Mouse (Mus musculus) neural tube, embryonic 10.5 days (tissue): Measurements from ENCODE around the gene Ficd.

Experiments used
- DNase-seq: peaks from one replicate; pipeline ENCODE4 v3.0.0-alpha.2; 2017; ENCODE audit warnings: low spot score; ENCODE audit errors: extremely low spot score

Ficd gene

DNA sequence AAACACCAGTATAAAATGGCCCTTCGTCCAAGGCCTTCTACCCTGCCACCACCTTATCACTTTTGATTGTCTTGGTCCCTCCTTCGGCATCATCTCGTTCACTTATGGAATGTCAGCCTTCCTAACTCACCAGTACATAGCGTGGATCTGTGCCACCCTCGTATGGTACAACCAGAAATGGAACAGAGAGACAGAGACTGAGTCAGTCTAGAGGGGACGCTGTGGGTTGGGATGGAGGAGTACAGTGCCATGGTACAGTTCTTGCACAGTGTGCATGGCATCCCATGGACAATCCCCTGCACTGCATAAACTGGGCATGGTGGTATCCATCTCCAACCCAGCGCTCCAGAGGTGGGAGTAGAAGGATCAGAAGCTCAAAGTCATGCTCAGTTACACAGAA is 6.9 kb upstream of the Ficd start:
- DNase-seq: no peak

DNA sequence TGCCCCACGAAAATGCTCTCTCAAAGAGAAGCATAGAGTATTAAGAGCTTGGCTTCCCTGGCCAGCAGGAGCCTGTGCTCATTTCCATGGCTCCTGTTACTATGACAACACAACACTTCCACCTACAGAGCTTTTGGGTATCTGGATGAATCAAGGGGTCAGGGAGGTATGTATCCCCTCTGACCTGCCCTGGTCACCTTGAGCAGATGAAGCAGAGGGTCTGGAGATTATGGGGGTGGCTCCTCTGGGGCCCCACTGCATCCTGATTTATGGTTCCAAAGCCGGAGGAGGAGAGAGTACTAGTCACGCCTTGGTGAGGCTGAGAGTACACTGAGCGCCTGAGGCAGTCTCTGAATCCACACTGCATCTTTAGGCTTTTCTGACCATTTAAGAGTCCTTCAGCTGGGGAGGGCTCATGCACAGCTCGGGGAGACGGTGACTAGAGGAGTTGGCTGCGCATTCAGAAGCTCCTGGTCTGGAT is 4.9 kb upstream of the Ficd start:
- no peak for DNase-seq

DNA sequence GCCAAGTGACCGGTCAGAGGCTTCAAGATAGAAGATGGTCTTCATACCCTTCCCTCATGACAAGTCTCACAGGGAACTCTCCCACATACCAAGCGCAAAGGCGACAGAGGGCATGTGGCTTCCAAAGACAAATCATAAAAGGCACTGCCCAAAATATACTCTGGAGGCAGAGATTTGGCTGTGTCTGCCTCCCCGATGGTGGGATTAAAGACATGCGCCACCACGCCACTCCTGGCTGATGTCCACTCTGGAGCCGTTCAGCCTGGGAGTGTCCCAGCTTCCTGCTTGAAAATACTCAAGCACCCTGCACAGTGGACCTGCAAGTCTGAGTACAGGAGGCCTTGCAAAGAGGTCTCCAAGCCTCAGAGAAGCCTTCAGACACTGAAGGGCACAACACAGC is 4.4 kb upstream of the Ficd start:
- no peak for DNase-seq

DNA sequence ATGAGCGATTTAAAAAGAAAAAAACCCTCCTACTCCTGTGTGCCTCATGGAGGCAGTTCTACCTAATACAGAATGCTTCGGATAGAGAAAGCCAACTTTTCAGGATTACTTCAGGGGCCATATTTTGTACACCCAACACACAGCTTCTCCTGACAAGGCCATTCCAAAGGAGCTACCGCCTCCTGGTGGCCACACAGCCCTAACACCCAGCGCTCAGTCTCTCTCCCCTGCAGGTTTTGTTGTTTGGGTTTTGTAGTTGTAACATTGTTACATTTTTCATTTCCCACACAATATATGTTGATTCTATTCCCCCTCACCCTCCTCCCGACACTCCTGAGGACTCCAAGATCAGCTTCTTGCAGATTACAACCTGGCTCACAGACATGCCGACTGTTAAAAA is 3.4 kb upstream of the Ficd start:
- peak; percentile 59 for DNase-seq

DNA sequence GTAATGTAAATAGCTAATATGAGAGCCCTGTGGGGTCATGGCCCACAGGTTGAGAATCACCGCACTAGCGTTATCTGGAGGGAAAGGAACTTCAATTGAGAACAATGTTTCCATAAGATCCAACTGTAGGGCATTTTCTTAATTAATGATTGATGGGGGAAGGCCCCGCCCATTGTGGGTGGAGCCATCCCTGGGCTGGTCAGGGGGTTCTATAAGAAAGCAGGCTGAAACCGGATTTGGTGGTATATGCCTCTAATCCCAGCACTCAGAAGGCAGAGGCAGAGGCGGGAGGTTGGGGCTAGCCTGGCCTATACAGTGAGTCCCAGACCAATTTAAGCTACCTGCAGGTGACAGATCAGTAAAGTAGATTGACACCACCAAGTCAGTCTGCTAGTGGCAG is 1.2 kb upstream of the Ficd start:
- no peak for DNase-seq

DNA sequence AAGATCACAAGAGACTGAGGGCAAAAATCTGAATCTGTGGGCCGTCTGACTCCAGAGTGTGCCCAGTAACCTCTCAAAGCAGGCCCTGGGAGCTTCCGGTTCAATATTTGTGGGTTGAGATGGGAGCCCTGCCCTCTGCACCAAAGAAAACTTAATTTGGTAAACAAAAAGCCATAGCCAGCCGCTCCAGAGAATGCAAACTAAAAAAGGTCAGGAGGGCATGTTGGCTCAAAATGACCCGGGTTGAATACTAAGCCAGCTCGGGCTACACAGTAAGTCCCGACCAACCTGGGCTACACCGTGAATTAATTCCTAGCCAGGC is 619 bp upstream of the Ficd start:
- DNase-seq: no peak

DNA sequence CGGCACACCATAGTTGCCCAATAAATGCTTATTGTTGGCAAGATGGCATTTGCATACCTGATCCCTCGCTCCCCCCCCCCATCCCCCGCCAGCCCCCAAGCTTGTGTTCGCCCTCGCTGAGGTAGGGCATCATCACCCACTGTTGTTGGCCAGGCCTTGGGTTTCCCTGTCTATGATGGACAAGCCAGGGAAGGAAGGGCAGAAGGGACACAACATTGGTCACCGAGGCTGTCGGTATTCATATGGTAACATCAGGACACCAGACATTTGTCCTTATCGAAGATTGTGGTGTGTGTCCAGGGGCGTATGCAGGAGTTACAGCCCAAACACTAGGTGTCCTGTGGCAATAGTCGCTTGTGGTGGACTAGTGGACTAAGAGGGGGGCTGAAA is 505 bp downstream of the Ficd start:
- no peak for DNase-seq

DNA sequence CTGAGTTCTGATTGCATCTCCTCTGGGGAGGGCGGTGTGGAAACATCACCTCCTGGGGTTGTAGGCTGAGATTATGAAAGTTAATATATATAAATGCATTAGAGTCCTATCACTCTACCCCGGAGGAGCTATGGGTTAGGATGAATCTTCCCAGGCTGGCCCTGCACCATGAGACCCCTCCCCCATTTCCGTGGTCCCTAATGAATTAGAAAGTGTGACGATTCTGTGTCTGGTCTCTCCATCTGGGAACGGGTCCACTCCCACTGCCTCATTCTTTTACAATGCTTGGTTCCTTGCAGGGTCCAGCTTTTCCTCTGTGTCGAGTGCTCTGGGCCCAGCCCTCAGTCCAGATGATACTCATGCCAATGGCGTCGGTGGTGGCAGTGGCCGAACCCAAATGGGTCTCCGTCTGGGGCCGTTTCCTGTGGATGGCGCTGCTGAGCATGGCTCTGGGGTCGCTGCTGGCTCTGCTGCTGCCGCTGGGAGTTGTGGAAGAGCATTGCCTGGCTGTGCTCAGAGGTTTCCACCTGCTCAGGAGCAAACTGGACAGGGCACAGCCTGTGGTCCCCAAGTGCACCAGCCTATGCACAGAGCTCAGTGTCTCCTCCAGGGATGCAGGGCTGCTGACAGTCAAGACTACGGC is 1.0 kb downstream of the Ficd start:
- DNase-seq: no peak

DNA sequence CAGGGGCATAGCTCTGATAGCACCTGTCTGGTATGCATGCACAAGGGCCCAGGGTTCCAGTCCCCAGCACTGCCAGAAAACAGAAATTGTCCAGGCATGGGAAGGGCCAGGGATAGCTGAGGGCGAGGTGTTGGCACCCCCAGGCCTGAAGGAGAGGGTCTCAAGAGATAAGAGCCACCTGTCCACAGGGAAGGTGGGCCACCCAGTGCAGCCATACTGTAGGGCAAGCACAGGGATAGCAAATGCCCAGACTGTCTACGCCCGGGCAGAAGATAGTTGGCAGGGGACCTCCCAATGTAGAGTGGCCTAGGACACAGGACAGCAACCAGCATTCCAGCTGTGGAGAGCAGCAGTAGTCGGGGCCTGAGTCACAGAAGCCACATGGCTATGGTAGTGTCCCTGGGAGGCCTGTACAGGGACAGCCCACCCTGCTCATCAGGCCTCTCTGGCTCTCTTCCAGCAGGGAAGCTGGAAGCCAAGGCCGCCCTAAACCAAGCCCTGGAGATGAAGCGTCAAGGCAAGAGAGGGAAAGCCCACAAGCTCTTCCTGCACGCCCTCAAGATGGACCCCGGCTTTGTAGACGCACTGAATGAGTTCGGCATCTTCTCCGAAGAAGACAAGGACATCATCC is 2.1 kb downstream of the Ficd start:
- DNase-seq: no peak

DNA sequence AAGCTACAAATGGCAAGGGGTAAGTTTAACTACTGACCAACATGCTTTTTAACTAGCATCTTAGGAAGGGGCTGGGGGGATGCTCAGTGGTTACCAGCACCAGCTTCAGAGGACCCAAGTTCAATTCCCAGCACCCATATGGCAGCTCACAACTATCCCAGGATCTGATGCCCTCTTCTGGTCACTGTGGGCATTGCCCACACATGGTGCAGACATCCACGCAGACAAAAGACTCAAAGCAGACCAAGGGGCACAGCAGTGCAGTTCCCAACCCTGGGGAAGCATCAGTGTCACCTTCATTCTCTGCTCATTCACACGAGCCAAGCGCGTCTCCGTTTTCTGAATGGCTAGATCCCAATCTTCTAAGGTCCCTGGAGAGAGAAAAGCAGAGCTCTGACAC is 12.0 kb downstream of the Ficd start:
- no peak for DNase-seq

DNA sequence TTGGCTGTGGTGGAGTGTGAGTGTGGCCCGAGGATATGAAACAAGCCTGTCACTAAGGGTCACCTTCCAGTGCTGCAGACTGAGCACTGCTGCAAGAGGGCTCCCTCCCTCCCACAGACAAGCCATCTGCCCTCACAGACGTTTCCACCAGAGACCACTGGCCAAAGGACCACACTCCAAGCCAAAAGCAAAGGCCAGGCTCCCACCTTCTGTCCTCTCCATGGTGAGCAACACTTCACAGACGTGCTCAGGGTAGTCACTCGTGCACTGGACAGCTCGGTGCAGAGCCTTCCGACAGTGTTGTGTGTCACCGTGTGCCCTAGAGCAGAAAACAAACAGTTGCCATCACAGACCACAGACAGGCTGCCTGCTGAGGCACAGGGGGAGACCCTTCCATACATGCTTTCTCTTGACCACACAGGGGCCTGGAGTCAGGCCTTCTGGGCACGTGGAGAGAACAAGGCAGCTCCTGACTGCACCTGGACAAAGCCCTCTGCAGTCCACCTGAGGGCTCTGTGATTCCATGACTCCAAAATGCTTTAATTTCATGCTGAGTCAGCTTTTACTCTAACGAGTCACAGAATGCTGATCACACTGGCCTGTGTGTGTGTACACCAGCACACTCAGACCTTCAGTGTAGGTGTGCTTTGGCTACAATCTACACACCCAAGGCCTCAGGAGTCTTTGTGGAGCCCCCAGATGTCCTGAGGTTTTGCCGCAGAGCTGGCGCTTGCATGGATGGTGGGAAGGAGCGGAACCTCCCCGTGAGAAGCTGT is 13.1 kb downstream of the Ficd start:
- DNase-seq: no peak

DNA sequence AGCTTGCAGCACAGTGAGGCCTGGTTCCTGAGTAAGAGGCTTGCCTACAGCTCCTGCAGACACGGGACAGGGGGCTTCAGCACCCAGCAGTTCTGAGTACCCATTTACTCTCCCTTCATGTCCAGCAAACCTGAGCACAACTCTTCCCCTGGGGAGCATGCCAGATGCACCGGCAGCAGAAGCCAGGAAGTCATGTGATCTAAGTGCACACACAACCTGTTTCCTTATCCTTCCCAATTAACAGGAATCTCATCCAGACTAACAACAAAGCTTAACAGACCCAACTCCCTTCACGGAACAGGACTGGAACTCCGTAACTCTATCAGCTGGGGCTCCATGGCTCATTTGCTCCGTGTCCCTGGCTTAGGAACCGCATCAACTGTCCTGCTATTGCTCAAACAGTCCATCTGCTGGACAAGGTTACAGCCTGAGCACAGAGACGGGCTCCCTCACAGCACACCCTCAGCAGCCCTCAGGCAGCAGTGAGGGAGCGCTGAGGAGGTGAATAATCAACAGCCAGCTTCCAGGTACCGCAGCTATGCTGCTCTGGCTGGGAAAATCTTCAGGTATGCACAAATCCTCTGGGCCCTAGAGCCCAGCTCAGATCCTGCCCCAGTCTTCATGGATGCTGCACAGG is 16.0 kb downstream of the Ficd start:
- no peak for DNase-seq

DNA sequence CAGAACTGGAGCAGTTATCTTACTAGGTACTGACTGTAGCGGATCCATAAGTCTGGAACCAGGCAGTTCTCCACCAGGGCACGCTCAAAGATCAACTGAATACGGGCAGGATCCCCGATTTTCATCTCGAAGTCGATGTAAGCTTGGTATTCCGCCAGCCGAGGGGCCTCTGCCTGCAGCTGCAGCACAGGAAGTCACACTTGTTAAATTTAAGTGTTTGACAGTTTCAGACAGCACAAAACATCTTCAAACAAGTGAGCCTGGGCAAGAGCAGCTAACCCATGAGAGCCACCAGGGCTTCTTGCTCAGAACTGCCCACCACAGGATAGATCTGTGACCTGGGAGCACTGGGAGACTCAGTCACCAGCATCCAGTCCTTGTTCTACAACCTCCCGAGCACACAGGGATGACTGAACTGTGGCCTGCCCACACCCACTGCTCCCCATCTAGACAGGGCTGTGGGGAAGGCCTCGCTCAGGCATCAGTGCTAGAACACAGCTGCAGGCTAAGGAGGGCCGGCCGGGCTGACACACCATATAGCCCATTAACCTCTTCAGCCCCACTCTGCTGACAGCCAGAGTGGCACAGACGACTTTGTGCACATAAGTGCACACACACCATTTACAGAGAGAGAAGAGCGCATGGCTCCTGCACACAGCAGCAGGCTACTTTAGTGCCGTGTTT is 19.9 kb downstream of the Ficd start:
- DNase-seq: no peak

DNA sequence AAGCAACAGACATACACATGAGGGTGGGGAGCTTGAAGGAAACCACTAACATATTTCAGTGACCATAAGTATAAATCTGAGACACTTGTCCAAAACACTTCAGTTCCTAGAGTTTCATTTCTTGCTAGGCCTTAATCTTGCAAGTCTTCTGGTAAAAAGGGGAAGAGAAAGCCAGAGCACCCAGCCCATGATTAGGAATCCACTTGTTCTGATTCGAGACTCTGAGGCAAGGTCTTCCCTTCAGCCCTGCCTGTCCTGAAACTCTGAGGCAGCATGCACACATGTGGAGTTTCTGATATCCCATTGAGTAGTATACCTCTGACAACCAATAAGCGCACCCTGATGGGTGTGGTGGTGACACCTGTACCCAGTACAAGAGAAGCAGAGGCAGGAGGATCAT is 26.0 kb downstream of the Ficd start:
- DNase-seq: no peak

DNA sequence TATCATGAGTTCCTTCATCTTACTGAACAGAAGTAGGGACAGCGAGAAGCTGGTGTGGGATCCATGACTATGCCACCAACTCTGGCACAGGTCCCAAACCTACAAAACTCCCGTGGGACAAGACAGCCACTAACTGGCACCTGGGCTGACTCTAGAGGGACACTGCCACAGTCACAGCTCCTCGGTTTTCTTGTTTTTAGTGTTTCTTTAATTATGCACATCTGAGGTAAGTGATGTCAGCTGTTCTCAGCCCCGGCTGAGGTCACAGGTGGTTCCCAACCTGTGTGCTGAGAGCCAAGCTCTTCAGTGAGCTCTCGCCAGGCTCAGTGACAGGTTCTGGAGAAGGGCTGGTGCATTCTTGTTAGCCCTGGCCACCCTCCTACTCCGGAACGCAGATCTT is 28.8 kb downstream of the Ficd start:
- no peak for DNase-seq

DNA sequence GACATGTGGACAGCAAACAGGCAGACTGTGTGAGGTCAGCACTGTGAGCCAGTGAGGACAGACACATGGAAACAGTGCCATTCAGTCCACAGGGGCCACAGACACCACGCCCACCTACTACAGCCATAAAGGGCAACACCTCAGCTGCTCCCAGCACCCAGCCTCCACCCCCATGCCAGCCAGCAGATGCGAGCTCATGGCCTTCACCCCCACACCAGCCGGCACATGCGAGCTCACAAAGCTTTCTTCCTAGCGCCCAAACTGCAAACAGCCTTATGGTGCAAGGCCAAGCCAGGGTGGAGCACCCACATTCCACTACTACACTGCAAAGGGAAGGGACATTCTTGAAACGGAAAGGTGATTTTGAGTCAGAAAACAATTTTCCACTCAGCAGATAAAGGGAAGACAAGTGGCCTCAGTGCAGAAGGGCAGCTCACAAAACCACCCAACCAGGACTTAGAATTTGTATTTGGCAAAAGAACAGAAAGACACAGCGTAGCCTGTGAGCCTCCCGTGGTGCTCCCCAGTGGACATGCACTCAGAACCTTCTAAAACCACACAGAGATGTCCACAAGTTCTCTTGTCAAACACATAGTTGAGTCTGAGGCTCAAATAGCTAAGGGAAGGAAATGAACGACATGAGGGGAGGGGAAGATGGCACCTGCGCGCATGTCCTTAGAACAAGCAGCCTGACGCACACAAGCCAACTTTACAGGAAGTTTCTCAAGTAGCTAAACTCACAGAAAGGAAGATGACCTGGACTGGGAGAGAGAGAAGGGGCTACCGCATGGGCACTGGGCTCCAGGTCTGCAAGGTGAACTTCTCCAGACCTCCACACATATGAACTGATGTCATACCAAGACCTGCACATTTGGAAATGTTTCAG is 30.3 kb downstream of the Ficd start:
- no peak for DNase-seq

DNA sequence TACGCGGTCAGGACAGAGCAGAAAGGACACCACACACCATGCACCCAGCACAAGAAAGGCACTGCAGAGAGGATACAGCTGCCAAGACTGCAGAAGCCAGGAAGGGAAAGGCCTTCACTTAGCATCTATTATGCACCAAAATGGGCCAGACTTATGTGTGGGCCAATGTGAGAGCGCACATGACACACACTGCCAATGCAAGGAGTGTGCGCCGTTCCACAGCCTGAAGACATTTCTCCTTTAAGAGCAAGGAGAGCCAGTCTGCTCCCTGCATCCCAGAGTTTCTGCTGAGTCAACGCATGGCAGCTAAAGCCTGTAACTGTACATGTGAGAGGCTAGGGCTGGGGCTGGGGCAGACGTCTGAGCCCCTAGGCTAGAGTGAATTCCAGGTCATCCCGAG is 33.2 kb downstream of the Ficd start:
- no peak for DNase-seq

DNA sequence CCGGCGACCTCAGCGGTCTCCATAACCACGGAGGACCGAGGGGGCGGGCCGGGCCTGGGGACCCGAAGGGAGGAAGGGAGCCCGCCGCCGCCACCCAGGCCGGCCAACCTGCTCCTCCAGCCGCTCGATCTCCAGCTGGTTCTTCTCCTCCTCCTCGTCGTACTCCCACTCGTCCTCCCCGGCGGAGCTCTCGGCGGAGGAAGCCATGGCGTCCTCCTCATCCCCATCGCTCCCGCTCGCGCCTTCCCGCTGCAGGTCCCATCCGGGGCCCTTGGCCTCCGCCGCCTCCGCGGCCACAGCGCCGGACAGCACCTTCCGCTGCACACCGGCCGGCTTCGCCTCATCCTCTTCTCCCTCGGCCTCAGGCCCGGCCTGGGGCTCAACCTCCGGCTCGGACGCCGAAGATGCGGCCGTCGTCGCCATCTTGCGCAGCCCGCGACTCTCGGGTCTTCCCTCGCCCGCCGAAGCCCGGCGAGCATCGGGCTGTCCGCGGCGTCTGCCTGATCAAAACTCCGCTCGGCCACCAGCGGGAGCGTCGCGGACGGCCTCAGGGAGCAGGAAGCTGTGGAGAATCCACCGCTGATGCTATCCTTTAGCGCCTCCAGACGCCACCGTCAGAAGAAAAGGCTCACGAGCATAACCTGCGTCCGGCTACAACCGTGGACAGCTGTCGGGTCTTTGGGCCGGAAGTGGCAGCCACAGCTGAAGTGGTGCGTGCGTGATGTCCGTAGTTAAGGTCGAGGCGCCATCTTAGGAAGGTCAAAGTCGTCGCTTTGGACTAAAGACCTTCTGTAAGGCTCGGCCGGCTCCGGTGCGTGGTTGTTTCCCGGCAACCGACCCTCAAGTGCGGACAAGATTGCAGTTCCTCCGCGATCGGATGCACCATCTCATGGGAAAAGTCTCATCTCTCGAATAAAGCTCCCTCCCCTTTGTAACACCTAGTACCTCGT is 35.9 kb downstream of the Ficd start:
- peak; percentile 88 for DNase-seq

DNA sequence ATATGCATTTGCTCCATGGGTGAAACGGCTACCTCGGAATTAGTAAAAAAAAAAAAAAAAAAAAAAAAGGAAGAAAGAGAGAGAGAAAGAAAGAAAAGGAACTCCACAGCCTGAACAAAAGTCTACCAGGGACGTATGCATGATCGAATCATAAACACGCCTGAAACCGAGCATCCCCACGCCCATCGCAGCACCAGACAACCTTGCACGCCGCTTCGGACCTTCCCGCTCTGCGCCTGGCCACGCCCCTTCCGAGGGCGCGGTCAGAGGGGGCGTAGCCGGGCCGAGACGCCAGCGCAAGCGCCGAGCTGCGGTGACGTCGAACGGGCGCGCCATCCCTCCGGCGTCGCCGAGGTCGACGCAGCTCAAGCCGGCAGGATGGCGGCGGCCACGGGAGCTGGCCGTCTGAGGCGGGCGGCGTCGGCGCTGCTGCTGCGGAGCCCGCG is 36.9 kb downstream of the Ficd start, which contains the start of the genes Sart3 and Iscu:
TSS of gene Sart3 (minus strand) at position 61 of the 446 bp plus-strand sequence.
TSS of gene Iscu (plus strand) at position 299 of the 446 bp plus-strand sequence.
- DNase-seq: peak; percentile 92
